Mouse (Mus musculus) urinary bladder, postnatal 10 days (tissue): ENCODE measurements around the gene Catip.

Source experiments
- DNase-seq: peaks from one replicate; pipeline ENCODE4 v3.0.0; 2022; ENCODE audit warnings: low spot score

Gene Catip

DNA sequence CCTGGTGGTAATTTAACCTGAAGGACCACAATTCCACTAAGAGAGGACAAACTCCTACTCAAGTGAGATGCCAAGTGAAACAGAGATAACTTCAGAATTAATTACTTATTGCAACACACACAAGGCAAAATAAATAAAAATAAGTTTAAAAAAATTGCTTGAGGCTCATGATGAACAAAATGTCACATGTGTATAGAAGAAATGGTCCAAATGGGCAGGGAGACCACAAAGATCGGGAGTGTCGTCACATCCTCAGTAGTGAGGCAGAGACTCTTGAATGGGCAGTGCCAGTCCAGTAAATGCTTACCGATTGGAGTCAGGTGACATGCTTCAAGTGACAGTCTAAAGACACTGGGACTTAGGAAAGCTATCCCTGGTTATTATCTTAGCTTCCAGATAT is 38.6 kb downstream of the Catip start:
- no peak for DNase-seq

DNA sequence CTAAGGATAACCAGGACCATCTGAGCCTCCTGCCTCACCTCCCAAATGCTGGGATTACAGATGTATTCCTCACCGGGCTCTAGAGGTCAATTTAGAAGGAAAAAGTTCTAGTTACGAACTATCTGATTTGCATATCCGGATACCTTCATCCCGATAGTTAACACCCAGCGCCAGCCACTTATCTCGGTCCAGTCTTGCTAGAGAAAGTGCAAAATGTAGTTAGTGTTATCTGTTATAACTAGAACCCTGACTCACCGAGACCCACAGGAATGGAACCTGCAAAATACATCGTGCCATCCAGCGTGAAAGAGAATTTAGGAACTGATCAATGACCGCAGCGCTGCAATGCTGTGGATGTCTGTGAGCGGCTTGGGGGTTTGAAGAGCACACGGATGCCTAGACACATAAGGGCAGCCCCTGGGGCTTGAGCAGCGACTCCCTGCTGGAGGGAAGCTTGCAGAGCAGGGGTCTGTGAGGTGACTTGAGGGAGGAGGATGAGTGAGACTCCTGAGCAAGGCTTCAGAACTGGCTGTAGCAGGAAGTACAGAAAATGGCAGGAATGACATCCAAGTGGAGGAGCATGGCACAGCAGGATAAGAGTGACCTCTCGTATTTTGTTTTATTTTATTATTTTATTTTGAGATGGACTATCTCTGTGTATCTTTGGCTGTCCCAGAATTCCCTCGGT is 39.3 kb downstream of the Catip start:
- no peak for DNase-seq

DNA sequence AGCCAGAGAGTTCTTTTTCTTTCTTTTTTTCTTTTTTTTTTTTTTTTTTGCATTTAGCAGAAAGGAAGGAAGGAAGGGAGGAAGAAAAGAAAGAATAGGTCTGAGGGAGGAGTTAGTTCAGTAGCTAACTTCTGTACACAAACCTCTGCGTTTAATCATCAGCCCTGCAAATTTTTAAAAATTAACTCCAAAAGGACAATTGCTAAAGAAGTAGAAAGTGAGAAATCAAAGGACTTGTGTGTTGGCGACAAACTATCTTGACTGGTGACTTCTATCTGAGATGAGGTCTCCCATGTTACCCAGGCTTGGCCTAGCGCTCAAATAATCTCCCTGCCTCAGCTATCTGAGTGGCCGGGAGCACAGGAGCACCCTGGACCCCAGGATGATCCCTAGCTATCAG is 42.3 kb downstream of the Catip start:
- DNase-seq = no peak

DNA sequence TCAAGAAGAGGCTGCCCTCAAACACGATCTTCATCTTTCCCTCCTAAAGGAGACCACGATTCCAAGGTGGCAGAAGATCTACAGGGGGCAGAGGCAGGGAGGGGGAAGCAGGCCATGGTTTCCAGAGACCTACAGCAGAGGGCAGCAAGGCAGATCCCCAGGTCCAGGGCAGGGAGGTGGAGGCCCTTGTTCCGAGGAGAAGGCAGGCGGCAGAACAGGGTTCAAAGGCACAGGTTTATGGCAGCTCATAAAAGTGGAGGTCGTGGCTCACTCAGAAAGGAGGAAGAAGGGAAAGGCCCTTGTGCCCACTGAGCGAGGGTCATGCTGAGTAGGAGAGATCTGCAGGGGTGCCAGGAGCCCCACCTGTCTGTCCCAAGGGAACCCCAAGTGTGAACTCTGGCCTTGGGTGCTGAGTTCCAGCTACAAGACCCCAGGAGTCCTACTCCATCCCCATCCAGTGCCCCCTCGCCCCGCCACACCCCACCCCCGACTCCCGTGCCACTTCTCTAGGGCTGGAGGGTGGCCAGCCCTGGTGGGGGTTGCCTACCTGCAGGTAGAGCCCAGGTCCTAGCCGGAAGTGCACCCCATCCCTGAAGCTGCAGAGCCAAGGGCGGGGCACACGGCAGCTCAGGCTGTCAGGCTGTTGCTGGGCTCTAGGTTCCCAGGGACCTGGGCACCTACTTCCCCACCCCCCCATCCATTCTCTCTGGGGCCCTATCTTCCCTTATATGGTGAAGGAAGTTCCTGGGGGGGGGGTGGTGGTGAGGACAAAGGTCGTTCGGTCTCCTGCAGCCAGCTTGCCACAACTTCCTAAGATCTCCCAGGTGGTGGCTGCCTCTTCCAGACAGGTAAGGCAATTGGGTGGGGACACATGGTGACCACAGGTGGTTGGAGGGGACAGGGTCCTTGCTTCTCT is 46.9 kb downstream of the Catip start, which contains the start of gene Vil1:
TSS of gene Vil1 (plus strand) at position 788 of the 916 bp plus-strand sequence.
- DNase-seq = no peak

DNA sequence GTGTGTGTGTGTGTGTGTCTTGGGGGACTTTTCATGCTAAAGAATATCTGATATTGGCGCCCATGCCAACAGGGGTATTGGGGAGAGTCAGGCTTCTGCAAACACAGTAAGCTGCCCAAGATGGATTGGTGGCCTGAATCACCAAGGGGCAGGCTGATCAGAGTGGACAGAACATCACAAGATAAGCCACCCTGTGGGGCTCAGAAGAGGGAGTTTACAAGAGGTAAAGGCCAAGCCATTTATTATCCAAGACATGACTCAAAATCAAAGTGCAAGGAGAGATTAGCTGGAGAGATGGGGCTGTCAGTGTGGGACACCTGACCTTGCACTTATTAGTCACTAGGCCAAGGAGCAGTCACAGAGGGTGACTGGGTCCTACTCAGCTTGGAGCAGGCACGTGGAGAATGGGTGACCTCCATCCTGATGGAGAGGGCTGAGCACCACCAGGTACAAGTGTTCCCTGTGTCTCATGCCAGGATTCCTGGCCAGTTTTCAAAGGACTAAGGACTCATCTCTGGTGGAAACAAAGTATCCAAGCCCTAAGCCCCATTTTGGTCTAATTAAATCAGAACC is 49.9 kb downstream of the Catip start:
- no peak for DNase-seq

DNA sequence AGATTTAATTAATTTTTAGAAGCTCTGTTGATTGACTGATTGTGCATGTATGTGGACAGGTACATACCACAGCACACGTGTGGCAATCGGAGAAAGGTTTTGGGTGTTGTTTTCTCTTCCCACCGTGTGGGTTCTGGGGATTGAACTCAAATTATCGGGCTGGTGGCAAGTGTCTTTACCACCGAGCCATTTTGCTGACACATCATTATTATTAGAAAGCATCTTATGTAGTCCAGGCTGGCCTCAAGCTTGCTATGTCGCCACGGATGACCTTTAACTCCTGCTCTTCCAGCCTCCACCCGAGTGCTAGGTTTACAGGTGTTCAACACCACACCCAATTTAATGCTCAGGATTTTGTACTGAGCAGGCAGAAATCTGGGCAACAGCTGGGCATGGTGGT is 50.8 kb downstream of the Catip start:
- DNase-seq = no peak

DNA sequence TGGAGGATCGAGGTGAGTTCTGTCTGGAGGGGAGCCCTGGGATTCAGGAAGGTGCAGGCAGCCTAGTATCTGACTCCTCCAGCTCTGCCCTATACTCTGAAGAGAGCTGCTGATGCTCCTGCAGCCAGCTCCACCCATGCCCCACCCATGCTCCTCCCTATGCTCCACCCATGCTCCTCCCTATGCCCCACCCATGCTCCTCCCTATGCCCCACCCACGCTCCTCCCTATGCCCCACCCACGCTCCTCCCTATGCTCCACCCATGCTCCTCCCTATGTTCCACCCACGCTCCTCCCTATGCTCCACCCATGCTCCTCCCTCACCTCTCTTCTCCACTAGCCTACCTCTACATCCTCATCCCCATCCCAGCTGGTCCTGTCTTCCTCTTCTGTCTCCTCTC is 53.2 kb downstream of the Catip start:
- DNase-seq = no peak
